Mouse (Mus musculus): ENCODE results near the gene Taf1c.

- TF ChIP-seq GATA1 (IDR thresholded peaks at IDR 0.05; ENCODE audit: borderline replicate concordance, low read length), result no peak
- TF ChIP-seq FLI1 (IDR thresholded peaks at IDR 0.05; ENCODE audit: low read length), result no peak
These were observed 15.9 kb upstream of the Taf1c start for GRCm38 (mm10) chr8:119620848-119621465.

Measured in megakaryocyte, embryonic 14.5 days (primary cell).